Mouse (Mus musculus) intestine, embryonic 14.5 days (tissue): ENCODE results near the gene Bag5. TPM values are rescaled to one million over a fixed set of nuclear protein-coding genes. Genes with fewer than 3 reads are reported as not detected.

Experiments
- ATAC-seq: fragments of 200-750 bp; cut with Nextera tagmentation; replicated peaks from 2 replicates; pipeline ENCODE4 v1.8.0; 2017; ENCODE audit warnings: low read depth, moderate number of reproducible peaks, moderate TSS enrichment, moderate library complexity; ENCODE audit not compliant: low FRiP score, low TSS enrichment
- DNase-seq: peaks from one replicate; pipeline ENCODE4 v3.0.0-alpha.2; 2018; ENCODE audit warnings: low spot score
- H3K27ac ChIP-seq: fragments of 300-500 bp; sonication (generic); 2 replicates; pipeline ENCODE4 v1.5.1; 2014; ENCODE audit warnings: low read depth, mild to moderate bottlenecking, control low read depth
- H3K27me3 ChIP-seq: fragments of 300-500 bp; sonication (generic); replicated peaks from 2 replicates; pipeline ENCODE4 v1.6.1; 2014; ENCODE audit warnings: low read length, control low read depth; ENCODE audit not compliant: control insufficient read depth, insufficient read depth
- H3K36me3 ChIP-seq: fragments of 300-500 bp; sonication (generic); 2 replicates; pipeline ENCODE4 v1.6.1; 2014; ENCODE audit warnings: low read length, control low read depth; ENCODE audit not compliant: control insufficient read depth, insufficient read depth
- H3K4me1 ChIP-seq: fragments of 300-500 bp; sonication (generic); replicated peaks from 2 replicates; pipeline ENCODE4 v1.6.1; 2014; ENCODE audit warnings: low read length, control low read depth, mixed read lengths; ENCODE audit not compliant: control insufficient read depth, insufficient read depth
- H3K4me2 ChIP-seq: fragments of 300-500 bp; sonication (generic); 2 replicates; pipeline ENCODE4 v1.6.1; 2014; ENCODE audit warnings: low read length
- H3K4me3 ChIP-seq: fragments of 300-500 bp; sonication (generic); 2 replicates; pipeline ENCODE4 v1.5.1; 2014; ENCODE audit warnings: low read depth, low read length, control low read depth, mixed read lengths
- H3K9ac ChIP-seq: fragments of 300-500 bp; sonication (generic); 2 replicates; pipeline ENCODE4 v1.6.1; 2014; ENCODE audit warnings: mild to moderate bottlenecking, low read length
- H3K9me3 ChIP-seq: fragments of 300-500 bp; sonication (generic); 2 replicates; pipeline ENCODE4 v1.6.1; 2016; ENCODE audit warnings: low read length, control low read depth; ENCODE audit not compliant: control insufficient read depth
- WGBS: fragments of 180-500 bp; shearing (Covaris S2); extraction: QIAGEN DNeasy Blood & Tissue Kit; methylation state at CpG from one replicate; pipeline ENCODE4 v1.1.7; 2014; 5-methylcytosine and 5-hydroxymethylcytosine counted together
- polyA plus RNA-seq: library from polyadenylated mRNA; unstranded; fragments of >200 nt; fragmentation: Nextera tagmentation; extraction: Ambion mirVana; gene quantifications from 2 replicates; pipeline ENCODE4 v1.2.1, GENCODE M21; 2014

The Bag5 gene
- polyA plus RNA-seq, 1 experiment from 2014 or later: 52.4 TPM

GRCm38 (mm10) chr12:111671431-111671902 lies 41.6 kb downstream of the Bag5 start:
- H3K36me3 ChIP-seq: peaks cover 4% of the 10 kb centered on the region; the same call in 1 of the 2 replicates
- H3K4me2 ChIP-seq: peak overlapping the region; percentile 68
- peak; percentile 82 for DNase-seq
- peaks cover 20% of the 10 kb centered on the region for H3K27me3 ChIP-seq
- H3K4me1 ChIP-seq: peaks cover 26% of the 10 kb centered on the region
- peak overlapping the region; percentile 53 for H3K4me3 ChIP-seq
- WGBS: 1% methylated on average over 34 of the region's 34 CpGs
- 0 out of 2 replicates have a peak, but pooled peaks have one; percentile 4 for ATAC-seq
- H3K9ac ChIP-seq: peak overlapping the region; percentile 55
- H3K9me3 ChIP-seq: no peaks in the 10 kb centered on the region
- 0 out of 2 replicates have a peak overlapping the region, but pooled peaks have one; percentile 16 for H3K27ac ChIP-seq

GRCm38 (mm10) chr12:111670976-111671375 lies 42.1 kb downstream of the Bag5 start:
- Histone ChIP-seq H3K27me3 (peaks cover 20% of the 10 kb centered on the region), H3K4me3 (peak overlapping the region; percentile 53), H3K4me2 (peak overlapping the region; percentile 68), H3K9me3 (no peaks in the 10 kb centered on the region), H3K27ac (no peak overlapping the region), H3K9ac (peak overlapping the region; percentile 55), H3K36me3 (peaks cover 4% of the 10 kb centered on the region; the same call in 1 of the 2 replicates), H3K4me1 (peaks cover 26% of the 10 kb centered on the region)
- DNase-seq: no peak
- 2% methylated on average over 35 of the region's 35 CpGs for WGBS
- no peak for ATAC-seq

GRCm38 (mm10) chr12:111670371-111670971 lies 42.6 kb downstream of the Bag5 start:
- Histone ChIP-seq H3K4me3 (peak overlapping the region; percentile 53), H3K27me3 (peaks cover 20% of the 10 kb centered on the region), H3K36me3 (peaks cover 4% of the 10 kb centered on the region; the same call in 1 of the 2 replicates), H3K27ac (no peak overlapping the region), H3K9me3 (no peaks in the 10 kb centered on the region), H3K9ac (peak overlapping the region; percentile 55), H3K4me1 (peaks cover 26% of the 10 kb centered on the region), H3K4me2 (peak overlapping the region; percentile 68)
- WGBS: 17% methylated on average over 29 of the region's 29 CpGs
- no peak for DNase-seq
- ATAC-seq: no peak

- 69% methylated on average over 8 of the region's 8 CpGs for WGBS
- peak overlapping the region; percentile 68 for H3K4me2 ChIP-seq
- H3K9ac ChIP-seq: no peak overlapping the region
- no peaks in the 10 kb centered on the region for H3K9me3 ChIP-seq
- ATAC-seq (no peak), DNase-seq (no peak)
- peaks cover 29% of the 10 kb centered on the region for H3K4me1 ChIP-seq
- H3K4me3 ChIP-seq: peak overlapping the region; percentile 53
- peaks cover 4% of the 10 kb centered on the region; the same call in 1 of the 2 replicates for H3K36me3 ChIP-seq
- H3K27me3 ChIP-seq: peaks cover 20% of the 10 kb centered on the region
- H3K27ac ChIP-seq: no peak overlapping the region
Observed at GRCm38 (mm10) chr12:111669961-111670360, 43.1 kb downstream of the Bag5 start.

GRCm38 (mm10) chr12:111669000-111669788 lies 43.9 kb downstream of the Bag5 start:
- no peak for DNase-seq

GRCm38 (mm10) chr12:111668457-111668912 lies 44.6 kb downstream of the Bag5 start:
- Histone ChIP-seq H3K4me2 (peak overlapping the region; percentile 68), H3K9me3 (no peaks in the 10 kb centered on the region), H3K27me3 (peaks cover 12% of the 10 kb centered on the region), H3K4me3 (peak overlapping the region; percentile 1; the same call in 1 of the 2 replicates), H3K4me1 (peaks cover 44% of the 10 kb centered on the region), H3K36me3 (peaks cover 4% of the 10 kb centered on the region; the same call in 1 of the 2 replicates), H3K9ac (no peak overlapping the region; the same call in 1 of the 2 replicates), H3K27ac (peak overlapping the region; percentile 74)
- peak; percentile 54 for ATAC-seq
- WGBS: under 1% methylated on average over 8 of the region's 8 CpGs
- peak; percentile 99 for DNase-seq

More at GRCm38 (mm10) chr12:111669000-111669788, 43.9 kb downstream of the Bag5 start:
- Histone ChIP-seq H3K4me2 (peak overlapping the region; percentile 68), H3K4me3 (0 out of 2 replicates have a peak overlapping the region, but pooled peaks have one; percentile 1), H3K4me1 (peaks cover 37% of the 10 kb centered on the region), H3K36me3 (peaks cover 4% of the 10 kb centered on the region; the same call in 1 of the 2 replicates), H3K9me3 (no peaks in the 10 kb centered on the region), H3K27ac (peak overlapping the region; percentile 74), H3K27me3 (peaks cover 19% of the 10 kb centered on the region), H3K9ac (no peak overlapping the region)
- 60% methylated on average over 23 of the region's 23 CpGs for WGBS
- ATAC-seq: no peak

- H3K9ac ChIP-seq: no peak overlapping the region
- H3K4me3 ChIP-seq: no peak overlapping the region
- ATAC-seq (no peak), DNase-seq (no peak)
- H3K27ac ChIP-seq: no peak overlapping the region
- H3K9me3 ChIP-seq: no peaks in the 10 kb centered on the region
- H3K4me1 ChIP-seq: peaks cover 45% of the 10 kb centered on the region
- no peak overlapping the region for H3K4me2 ChIP-seq
- H3K36me3 ChIP-seq: peaks cover 4% of the 10 kb centered on the region; the same call in 1 of the 2 replicates
- peaks cover 2% of the 10 kb centered on the region; the same call in 1 of the 2 replicates for H3K27me3 ChIP-seq
- 96% methylated on average over 5 of the region's 5 CpGs for WGBS
Observed at GRCm38 (mm10) chr12:111667421-111667820, 45.6 kb downstream of the Bag5 start.

GRCm38 (mm10) chr12:111666380-111666779 lies 46.7 kb downstream of the Bag5 start:
- Histone ChIP-seq H3K27ac (no peak overlapping the region), H3K36me3 (peaks cover 4% of the 10 kb centered on the region; the same call in 1 of the 2 replicates), H3K27me3 (no peaks in the 10 kb centered on the region; the same call in 1 of the 2 replicates), H3K4me2 (no peak overlapping the region), H3K9me3 (no peaks in the 10 kb centered on the region), H3K9ac (no peak overlapping the region), H3K4me3 (no peak overlapping the region), H3K4me1 (peaks cover 44% of the 10 kb centered on the region)
- ATAC-seq: no peak
- WGBS: 77% methylated on average over 13 of the region's 13 CpGs
- DNase-seq: no peak
